In the genomic region with DNA sequence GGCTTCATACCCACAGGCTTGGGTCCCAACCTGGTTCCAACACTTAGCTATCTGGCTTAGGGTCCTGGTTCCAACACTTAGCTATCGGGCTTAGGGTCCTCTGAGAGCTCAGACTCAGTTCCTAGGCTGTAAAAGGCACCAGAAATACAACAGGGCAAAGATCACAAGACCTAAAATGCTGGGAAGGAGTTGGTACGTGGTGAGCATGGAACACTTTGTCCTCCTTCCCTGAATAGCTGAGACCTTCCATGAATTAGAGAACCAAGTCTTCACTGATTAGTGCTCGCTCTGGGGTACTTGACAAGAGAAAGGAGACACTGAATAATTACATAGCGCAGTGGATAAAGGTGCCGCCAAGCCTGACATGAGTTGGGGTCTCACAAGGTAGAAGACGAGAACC, we compare ENCODE assay signal across 9 mouse cellular contexts. TPM values are rescaled to one million over a fixed set of nuclear protein-coding genes. Genes with fewer than 3 reads are reported as not detected.
DNase-seq lines count a peak whose midpoint lies in the region; ATAC-seq and TF ChIP-seq lines count a peak whose summit lies in the region.
"Had no signal": no experiment of that assay in that cellular context is flagged by ENCODE, and none has a peak within 500 bp of the region (broad histone marks: within the 10 kb centered on the region; RNA-seq: fewer than 3 reads in every experiment).

No protein-coding gene starts in this region.

- peaks cover 26% of the 10 kb centered on the region for H3K4me1 ChIP-seq in kidney, adult 2 months (ENCODE audit: control insufficient read depth, insufficient read depth, low read length)
- H3K4me1 ChIP-seq in hindbrain, embryonic 11.5 days (replicated peaks; ENCODE audit: control insufficient read depth, insufficient read depth, low read length), result 0 out of 2 replicates have a peak, but pooled peaks cover 5% of the 10 kb centered on the region
- peaks cover 51% of the 10 kb centered on the region for H3K4me1 ChIP-seq in liver, postnatal 0 days (ENCODE audit: insufficient read depth)

- TF ChIP-seq EP300 in liver, postnatal 0 days (IDR thresholded peaks at IDR 0.05; ENCODE audit: low read depth), result 0 out of 2 replicates have a peak, but pooled peaks have one; percentile 14

- no peak for TF ChIP-seq POLR2A in kidney, adult 2 months (IDR thresholded peaks at IDR 0.05; ENCODE audit: low read depth, low read length)
- no peak for TF ChIP-seq POLR2A in brain, embryonic 14.5 days (IDR thresholded peaks at IDR 0.05; ENCODE audit: borderline replicate concordance, extremely low read depth, insufficient read depth, insufficient read length, poor library complexity, severe bottlenecking)

- H3K9ac ChIP-seq in hindbrain, embryonic 11.5 days (ENCODE audit: low read depth, low read length), result no peak overlapping the region
- H3K9ac ChIP-seq in liver, postnatal 0 days (replicated peaks), result peak overlapping the region; percentile 77; the same call in 1 of the 2 replicates

- peak overlapping the region; percentile 62 for H3K4me3 ChIP-seq in kidney, adult 2 months (ENCODE audit: insufficient read depth, low read depth, low read length)
- no peak overlapping the region for H3K4me3 ChIP-seq in hindbrain, embryonic 11.5 days (ENCODE audit: low read depth, low read length)
- H3K4me3 ChIP-seq in liver, postnatal 0 days (ENCODE audit: low read depth, low read length), result peak overlapping the region; percentile 52

- H3K27me3 ChIP-seq in kidney, adult 2 months (replicated peaks; ENCODE audit: control insufficient read depth, insufficient read depth, low read length), result no peaks in the 10 kb centered on the region
- H3K27me3 ChIP-seq in hindbrain, embryonic 11.5 days (ENCODE audit: control insufficient read depth, insufficient read depth, low read length), result peaks cover 17% of the 10 kb centered on the region; the same call in 1 of the 2 replicates
- no peaks in the 10 kb centered on the region for H3K27me3 ChIP-seq in liver, postnatal 0 days (ENCODE audit: insufficient read depth, low read length)

- peak overlapping the region; percentile 89 for H3K4me2 ChIP-seq in hindbrain, embryonic 11.5 days (replicated peaks; ENCODE audit: low read depth, low read length)
- peak overlapping the region; percentile 77 for H3K4me2 ChIP-seq in liver, postnatal 0 days (ENCODE audit: low read depth, low read length)

- H3K9me3 ChIP-seq in hindbrain, embryonic 11.5 days (ENCODE audit: control insufficient read depth, low read length), result no peaks in the 10 kb centered on the region
- H3K9me3 ChIP-seq in liver, postnatal 0 days (ENCODE audit: low read length), result no peaks in the 10 kb centered on the region

- no peak for TF ChIP-seq CTCF in kidney, adult 2 months (conservative IDR thresholded peaks at IDR 0.05; ENCODE audit: insufficient read depth, insufficient read length, low read depth, low read length)
- TF ChIP-seq CTCF in brain, embryonic 14.5 days (IDR thresholded peaks at IDR 0.05; ENCODE audit: borderline replicate concordance, extremely low read depth, insufficient read depth, insufficient read length), result no peak
- TF ChIP-seq CTCF in liver, postnatal 0 days (IDR thresholded peaks at IDR 0.05; ENCODE audit: low read depth), result no peak

- ATAC-seq in hindbrain, embryonic 11.5 days (ENCODE audit: low FRiP score), result no peak
- no peak for ATAC-seq in liver, postnatal 0 days

- no peaks in the 10 kb centered on the region for H3K36me3 ChIP-seq in kidney, adult 2 months (ENCODE audit: control insufficient read depth, insufficient read depth, low read length)
- H3K36me3 ChIP-seq in hindbrain, embryonic 11.5 days (ENCODE audit: control insufficient read depth, insufficient read depth, low read length), result no peaks in the 10 kb centered on the region
- no peaks in the 10 kb centered on the region for H3K36me3 ChIP-seq in liver, postnatal 0 days (replicated peaks; ENCODE audit: insufficient read depth, low read length)

- WGBS in kidney, adult 2 months, result 30% methylated on average over 6 of the region's 6 CpGs
- WGBS in hindbrain, embryonic 11.5 days, result 46% methylated on average over 6 of the region's 6 CpGs
- WGBS in liver, postnatal 0 days (ENCODE audit: insufficient replicate concordance), result 44% methylated on average over 6 of the region's 6 CpGs

- peak overlapping the region; percentile 81 for H3K27ac ChIP-seq in kidney, adult 2 months (ENCODE audit: insufficient read depth, low read depth, low read length)
- H3K27ac ChIP-seq in hindbrain, embryonic 11.5 days (ENCODE audit: low read depth, low read length), result no peak overlapping the region
- peak overlapping the region; percentile 96 for H3K27ac ChIP-seq in liver, postnatal 0 days (ENCODE audit: low read depth)

- DNase-seq in kidney, adult 2 months, result peak; percentile 79
- no peak for DNase-seq in kidney, postnatal 4 days
- peak; percentile 17 for DNase-seq in brain, embryonic 14.5 days (ENCODE audit: low read depth)
- no peak for DNase-seq in hindbrain, embryonic 11.5 days (ENCODE audit: low spot score)
- no peak for DNase-seq in liver, postnatal 0 days
- no peak for DNase-seq in ovary, adult 18-20 months (ENCODE audit: low spot score)
- DNase-seq in Muller cell, postnatal 12 days (ENCODE audit: inconsistent ontology term), result no peak
- no peak for DNase-seq in spleen, postnatal 36 days (ENCODE audit: low spot score in 2 of 2)

RNA-seq across cellular contexts. Expression of gene Fkbp5, which starts 4.6 kb away (rescaled TPM):
- polyA plus RNA-seq in kidney, adult 2 months (2012; rRNA removed), result 13.4 and 14.3 TPM in 2 replicates
- 27.9 and 34.3 TPM in 2 replicates for polyA plus RNA-seq in brain, embryonic 14.5 days (2012; rRNA removed)
- polyA plus RNA-seq in hindbrain, embryonic 11.5 days (2014; fragmentation: Nextera tagmentation; extraction: Ambion mirVana), result 11.9 and 12.1 TPM in 2 replicates
- 25.9 and 29.0 TPM in 2 replicates for polyA plus RNA-seq in liver, postnatal 0 days (2015; fragmentation: Nextera tagmentation; extraction: Ambion mirVana)

RNA-seq across cellular contexts. Expression of gene Armc12, which starts 8.7 kb away (rescaled TPM):
- 0.20 TPM in 1 of 2 replicates, not detected in the other for polyA plus RNA-seq in kidney, adult 2 months (2012; rRNA removed)
- 0.05 and 0.09 TPM in 2 replicates for polyA plus RNA-seq in brain, embryonic 14.5 days (2012; rRNA removed)
- not detected in 2 replicates for polyA plus RNA-seq in hindbrain, embryonic 11.5 days (2014; fragmentation: Nextera tagmentation; extraction: Ambion mirVana)
- polyA plus RNA-seq in liver, postnatal 0 days (2015; fragmentation: Nextera tagmentation; extraction: Ambion mirVana), result not detected in 2 replicates
- polyA plus RNA-seq: urinary bladder, adult 2 months had no signal

RNA-seq across cellular contexts. Expression of gene Clpsl2, which starts 27.3 kb away (rescaled TPM):
- not detected in 2 replicates for polyA plus RNA-seq in kidney, adult 2 months (2012; rRNA removed)
- polyA plus RNA-seq in brain, embryonic 14.5 days (2012; rRNA removed), result 0.21 TPM in 1 of 2 replicates, not detected in the other
- polyA plus RNA-seq in hindbrain, embryonic 11.5 days (2014; fragmentation: Nextera tagmentation; extraction: Ambion mirVana), result not detected in 2 replicates
- polyA plus RNA-seq in liver, postnatal 0 days (2015; fragmentation: Nextera tagmentation; extraction: Ambion mirVana), result not detected in 2 replicates
- polyA plus RNA-seq: urinary bladder, adult 2 months had no signal

RNA-seq across cellular contexts. Expression of gene Clps, which starts 38.6 kb away (rescaled TPM):
- 0.35 and 2.0 TPM in 2 replicates for polyA plus RNA-seq in kidney, adult 2 months (2012; rRNA removed)
- not detected in 2 replicates for polyA plus RNA-seq in brain, embryonic 14.5 days (2012; rRNA removed)
- not detected in 2 replicates for polyA plus RNA-seq in hindbrain, embryonic 11.5 days (2014; fragmentation: Nextera tagmentation; extraction: Ambion mirVana)
- polyA plus RNA-seq in liver, postnatal 0 days (2015; fragmentation: Nextera tagmentation; extraction: Ambion mirVana), result 1.2 and 26.9 TPM in 2 replicates

RNA-seq across cellular contexts. Expression of gene Lhfpl5, which starts 53.5 kb away (rescaled TPM):
- polyA plus RNA-seq in kidney, adult 2 months (2012; rRNA removed), result 0.19 and 0.41 TPM in 2 replicates
- 5.9 and 6.4 TPM in 2 replicates for polyA plus RNA-seq in brain, embryonic 14.5 days (2012; rRNA removed)
- 2.0 and 2.2 TPM in 2 replicates for polyA plus RNA-seq in hindbrain, embryonic 11.5 days (2014; fragmentation: Nextera tagmentation; extraction: Ambion mirVana)
- not detected in 2 replicates for polyA plus RNA-seq in liver, postnatal 0 days (2015; fragmentation: Nextera tagmentation; extraction: Ambion mirVana)

Comparison
In these comparisons a context has a peak if more than half of its experiments do, and no peak if none do; other contexts are left out.
1. DNase-seq: peak in kidney, adult 2 months (single experiment) and brain, embryonic 14.5 days (single experiment); none in kidney, postnatal 4 days (0 of 2), hindbrain, embryonic 11.5 days (single experiment), liver, postnatal 0 days (single experiment), ovary, adult 18-20 months (single experiment), Muller cell, postnatal 12 days (single experiment) and spleen, postnatal 36 days (0 of 2).